Mouse (Mus musculus): ENCODE measurements around the gene Nek10. TPM values are rescaled to one million over a fixed set of nuclear protein-coding genes. Genes with fewer than 3 reads are reported as not detected.

The Nek10 gene
- under 0.01 and 0.01 TPM in 2 replicates for polyA plus RNA-seq (2012; rRNA removed)

DNA sequence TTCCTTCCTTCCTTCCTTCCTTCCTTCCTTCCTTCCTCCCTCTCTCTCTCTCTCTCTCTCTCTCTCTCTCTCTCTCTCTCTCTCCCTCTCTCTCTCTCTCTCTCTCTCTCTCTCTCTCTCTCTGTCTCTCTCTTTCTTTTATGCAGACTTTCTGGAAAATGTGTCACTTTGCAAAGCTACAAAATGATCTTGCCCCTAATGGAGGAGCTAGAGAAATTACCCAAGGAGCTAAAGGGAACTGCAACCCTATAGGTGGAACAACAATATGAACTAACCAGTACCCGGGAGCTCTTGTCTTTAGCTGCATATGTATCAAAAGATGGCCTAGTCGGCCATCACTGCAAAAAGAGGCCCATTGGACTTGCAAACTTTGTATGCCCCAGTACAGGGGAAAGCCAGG, at the start of gene Nek10:
Gene Nek10 (plus strand): TSS at position 301 of the 400 bp plus-strand sequence.

Other genes with a start within 250 kb of the Nek10 start
- 1.8 and 1.9 TPM in 2 replicates for gene Slc4a7, start 101.1 kb upstream of the Nek10 start, polyA plus RNA-seq (2012; rRNA removed)